Mouse (Mus musculus) ES-E14 (cell line): ENCODE measurements around the gene Zdhhc3.

Experiments
- CHD2 ChIP-seq: IDR thresholded peaks from 2 replicates; pipeline ENCODE4 v1.6.1; 2014; ENCODE audit warnings: mild to moderate bottlenecking, low read depth, low read length, inconsistent platforms
- MAFK ChIP-seq: IDR thresholded peaks from 2 replicates; pipeline ENCODE4 v1.6.1; 2014; ENCODE audit warnings: mild to moderate bottlenecking, low read depth, low read length, inconsistent platforms; ENCODE audit not compliant: insufficient read depth

GRCm38 (mm10) chr9:123113931-123114330, 926 bp upstream of the Zdhhc3 start:
- TF ChIP-seq MAFK: no peak
- no peak for TF ChIP-seq CHD2
